Mouse (Mus musculus) small intestine, adult 2 months (tissue): ENCODE results near the gene Hoga1. TPM values are rescaled to one million over a fixed set of nuclear protein-coding genes. Genes with fewer than 3 reads are reported as not detected.
A peak's percentile ranks its signal among the peaks of the same experiment; 100 is the strongest.

Experiments used
- H3K27ac ChIP-seq: fragments of 200-500 bp; 2 replicates; pipeline ENCODE4 v1.5.1; 2012; ENCODE audit warnings: low read depth, low read length, control low read depth, inconsistent platforms; ENCODE audit not compliant: insufficient read depth
- H3K27me3 ChIP-seq: fragments of 200-500 bp; 2 replicates; pipeline ENCODE4 v1.6.1; 2012; ENCODE audit warnings: mild to moderate bottlenecking, moderate library complexity, low read length, inconsistent platforms; ENCODE audit not compliant: control insufficient read depth, insufficient read depth
- H3K36me3 ChIP-seq: fragments of 200-500 bp; 2 replicates; pipeline ENCODE4 v1.6.1; 2012; ENCODE audit warnings: mild to moderate bottlenecking, low read length, control low read depth, inconsistent platforms; ENCODE audit not compliant: control insufficient read depth, insufficient read depth
- H3K4me1 ChIP-seq: fragments of 200-500 bp; 2 replicates; pipeline ENCODE4 v1.6.1; 2012; ENCODE audit warnings: low read length, inconsistent platforms, mixed read lengths; ENCODE audit not compliant: control insufficient read depth, insufficient read depth, insufficient read length
- H3K4me3 ChIP-seq: fragments of 200-500 bp; 2 replicates; pipeline ENCODE4 v1.5.1; 2012; ENCODE audit warnings: low read depth, mild to moderate bottlenecking, control low read depth, inconsistent platforms, low read length, moderate library complexity
- CTCF ChIP-seq: fragments of 200-500 bp; IDR thresholded peaks from 2 replicates; pipeline ENCODE4 v1.5.1; 2012; ENCODE audit warnings: low read depth, mild to moderate bottlenecking, control low read depth, inconsistent platforms, low read length, moderate library complexity, mixed read lengths; ENCODE audit not compliant: insufficient replicate concordance, insufficient read length; ENCODE audit errors: extremely low read depth
- POLR2A ChIP-seq: fragments of 200-500 bp; IDR thresholded peaks from 2 replicates; pipeline ENCODE4 v1.6.1; 2012; ENCODE audit warnings: low read depth, mild to moderate bottlenecking, control low read depth, inconsistent platforms, low read length, moderate library complexity
- WGBS: fragments of 180-500 bp; shearing (Covaris S2); methylation state at CpG from one replicate; pipeline ENCODE4 v1.1.7; 2018; 5-methylcytosine and 5-hydroxymethylcytosine counted together
- polyA plus RNA-seq: library from polyadenylated mRNA; depleted of rRNA; stranded (reverse); fragments of >200 nt; gene quantifications from 2 replicates; pipeline ENCODE4 v1.2.3, GENCODE M21; 2012; rRNA removed

Gene Hoga1
- polyA plus RNA-seq = 0.76 and 2.2 TPM in 2 replicates

- H3K27me3 ChIP-seq = no peaks in the 10 kb centered on the region
- TF ChIP-seq POLR2A = 0 out of 2 replicates have a peak, but pooled peaks have one; percentile 10
- peak; percentile 78; the same call in 1 of the 2 replicates for TF ChIP-seq CTCF
- no peaks in the 10 kb centered on the region for H3K36me3 ChIP-seq
- WGBS = 13% methylated on average over 23 of the region's 23 CpGs
- H3K4me1 ChIP-seq = peaks cover 4% of the 10 kb centered on the region; the same call in 1 of the 2 replicates
- H3K4me3 ChIP-seq = peak within 1 kb of the TSS; percentile 63
- no peak within 1 kb of the TSS for H3K27ac ChIP-seq
Measured at GRCm38 (mm10) chr19:42045269-42046102, at the start of gene Hoga1. Gene Hoga1 (plus strand): TSS chr19:42045610.

- no peaks in the 10 kb centered on the region for H3K27me3 ChIP-seq
- peaks cover 8% of the 10 kb centered on the region; the same call in 1 of the 2 replicates for H3K4me1 ChIP-seq
- no peak for TF ChIP-seq CTCF
- TF ChIP-seq POLR2A = no peak
- H3K4me3 ChIP-seq = no peak overlapping the region
- WGBS = 88% methylated on average over 10 of the region's 10 CpGs
- no peaks in the 10 kb centered on the region for H3K36me3 ChIP-seq
- no peak overlapping the region for H3K27ac ChIP-seq
Measured at GRCm38 (mm10) chr19:41997090-41997489, 48.3 kb upstream of the Hoga1 start.

GRCm38 (mm10) chr19:41998770-41999548, 46.5 kb upstream of the Hoga1 start:
- Histone ChIP-seq H3K27ac (no peak overlapping the region), H3K27me3 (no peaks in the 10 kb centered on the region), H3K4me3 (no peak overlapping the region), H3K4me1 (peaks cover 4% of the 10 kb centered on the region; the same call in 1 of the 2 replicates), H3K36me3 (no peaks in the 10 kb centered on the region)
- TF ChIP-seq POLR2A (no peak), CTCF (no peak)
- WGBS = 84% methylated on average over 9 of the region's 9 CpGs

- H3K4me1 ChIP-seq = peaks cover 4% of the 10 kb centered on the region; the same call in 1 of the 2 replicates
- TF ChIP-seq CTCF (no peak), POLR2A (no peak)
- no peaks in the 10 kb centered on the region for H3K27me3 ChIP-seq
- no peak overlapping the region for H3K4me3 ChIP-seq
- H3K27ac ChIP-seq = peak overlapping the region; percentile 26; the same call in 1 of the 2 replicates
- no peaks in the 10 kb centered on the region for H3K36me3 ChIP-seq
- WGBS = 69% methylated on average over 4 of the region's 4 CpGs
Measured at GRCm38 (mm10) chr19:41999688-42000283, 45.6 kb upstream of the Hoga1 start.

- Histone ChIP-seq H3K4me1 (peaks cover 4% of the 10 kb centered on the region; the same call in 1 of the 2 replicates), H3K4me3 (no peak overlapping the region), H3K27ac (no peak overlapping the region), H3K27me3 (no peaks in the 10 kb centered on the region), H3K36me3 (no peaks in the 10 kb centered on the region)
- WGBS = 30% methylated on average over 4 of the region's 4 CpGs
- TF ChIP-seq CTCF = no peak
- no peak for TF ChIP-seq POLR2A
Measured at GRCm38 (mm10) chr19:42000446-42000958, 44.9 kb upstream of the Hoga1 start.

GRCm38 (mm10) chr19:42001253-42001980, 44.0 kb upstream of the Hoga1 start:
- 88% methylated on average over 12 of the region's 12 CpGs for WGBS
- H3K36me3 ChIP-seq = no peaks in the 10 kb centered on the region
- H3K27me3 ChIP-seq = no peaks in the 10 kb centered on the region
- H3K27ac ChIP-seq = no peak overlapping the region
- peaks cover 4% of the 10 kb centered on the region; the same call in 1 of the 2 replicates for H3K4me1 ChIP-seq
- no peak overlapping the region for H3K4me3 ChIP-seq
- TF ChIP-seq POLR2A = no peak
- TF ChIP-seq CTCF = no peak
